Mouse (Mus musculus) CH12.LX (cell line): ENCODE data around the gene Uox. TPM values are rescaled to one million over a fixed set of nuclear protein-coding genes. Genes with fewer than 3 reads are reported as not detected.
A peak's percentile ranks its signal among the peaks of the same experiment; 100 is the strongest.

Source experiments
- DNase-seq: peaks from one replicate; pipeline ENCODE4 v3.0.0-alpha.2; 2013; ENCODE audit errors: extremely low read depth
- H3K27ac ChIP-seq: 2 replicates; pipeline ENCODE4 v1.5.1; 2012; ENCODE audit warnings: low read depth, mild to moderate bottlenecking, control low read depth, moderate library complexity; ENCODE audit not compliant: insufficient read depth
- H3K27me3 ChIP-seq: replicated peaks from 2 replicates; pipeline ENCODE3; 2012; ENCODE audit warnings: inconsistent platforms
- H3K36me3 ChIP-seq, 2 experiments: replicated peaks in 1 of 2; 2 replicates each; pipeline versions ENCODE3 to v1.6.1; 2012; ENCODE audit warnings: inconsistent platforms in 1 of 2, low read length in 1 of 2, mild to moderate bottlenecking in 1 of 2, mixed read lengths in 1 of 2, moderate library complexity in 1 of 2; ENCODE audit not compliant: control insufficient read depth in 1 of 2, insufficient read depth in 1 of 2
- H3K4me1 ChIP-seq, 2 experiments: 2 replicates each; pipeline ENCODE4 v1.6.1; 2012; ENCODE audit warnings: inconsistent platforms in 1 of 2, moderate library complexity in 1 of 2; ENCODE audit not compliant: insufficient read depth in 2 of 2, control insufficient read depth in 1 of 2
- H3K4me2 ChIP-seq: 2 replicates; pipeline ENCODE4 v1.6.1; 2012; ENCODE audit warnings: low read depth, mild to moderate bottlenecking, control low read depth; ENCODE audit not compliant: poor library complexity, insufficient read depth, severe bottlenecking
- H3K4me3 ChIP-seq, 3 experiments: fragments of 150-350 bp in 1 of 3; sonication (generic) in 1 of 3; replicated peaks in 1 of 3; 2 replicates each; pipeline versions ENCODE3 to v1.5.1; 2011 to 2012; ENCODE audit warnings: low read depth in 2 of 3, low read length in 2 of 3, mild to moderate bottlenecking in 2 of 3, moderate library complexity in 2 of 3, control low read depth in 1 of 3, improper control_type of control experiment in 1 of 3, inconsistent platforms in 1 of 3, mixed read lengths in 1 of 3; ENCODE audit not compliant: poor library complexity in 1 of 3
- H3K79me2 ChIP-seq: replicated peaks from 2 replicates; pipeline ENCODE4 v1.6.1; 2012; ENCODE audit warnings: mild to moderate bottlenecking, moderate library complexity; ENCODE audit not compliant: control insufficient read depth, poor library complexity, insufficient read depth, severe bottlenecking; ENCODE audit errors: extremely low read depth
- H3K9ac ChIP-seq: 2 replicates; pipeline ENCODE4 v1.6.1; 2012; ENCODE audit warnings: low read depth, mild to moderate bottlenecking, control low read depth, moderate library complexity; ENCODE audit not compliant: insufficient read depth
- H3K9me3 ChIP-seq: replicated peaks from 2 replicates; pipeline ENCODE3; 2012; ENCODE audit warnings: low read length, inconsistent platforms, mixed read lengths
- BHLHE40 ChIP-seq: IDR thresholded peaks from 2 replicates; pipeline ENCODE4 v1.6.1; 2011; ENCODE audit warnings: mild to moderate bottlenecking, low read depth, low read length, improper control_type of control experiment
- CHD1 ChIP-seq: IDR thresholded peaks from 2 replicates; pipeline ENCODE4 v1.6.1; 2012; ENCODE audit warnings: low read depth, low read length, improper control_type of control experiment, inconsistent platforms
- CHD2 ChIP-seq: IDR thresholded peaks from 2 replicates; pipeline ENCODE4 v1.6.1; 2011; ENCODE audit warnings: low read length, improper control_type of control experiment
- CTCF ChIP-seq, 2 experiments: IDR thresholded peaks in 1 of 2; conservative IDR thresholded peaks in 1 of 2; 2 replicates each; pipeline ENCODE4 v1.5.1; 2011 to 2012; ENCODE audit warnings: low read depth in 2 of 2, low read length in 2 of 2, improper control_type of control experiment in 1 of 2, inconsistent platforms in 1 of 2, mild to moderate bottlenecking in 1 of 2, moderate library complexity in 1 of 2
- E2F4 ChIP-seq: IDR thresholded peaks from 2 replicates; pipeline ENCODE4 v1.6.1; 2011; ENCODE audit warnings: low read depth, low read length, improper control_type of control experiment; ENCODE audit not compliant: insufficient replicate concordance
- ELF1 ChIP-seq: IDR thresholded peaks from 2 replicates; pipeline ENCODE4 v1.6.1; 2014; ENCODE audit warnings: low read depth, mild to moderate bottlenecking, inconsistent platforms, low read length, improper control_type of control experiment
- EP300 ChIP-seq: IDR thresholded peaks from 2 replicates; pipeline ENCODE4 v1.6.1; 2011; ENCODE audit warnings: low read length, improper control_type of control experiment
- ETS1 ChIP-seq: conservative IDR thresholded peaks from 2 replicates; pipeline ENCODE4 v1.6.1; 2012; ENCODE audit warnings: low read depth, mild to moderate bottlenecking, inconsistent platforms, low read length, improper control_type of control experiment, moderate library complexity
- GABPA ChIP-seq: IDR thresholded peaks from 2 replicates; pipeline ENCODE4 v1.6.1; 2012; ENCODE audit warnings: low read depth, low read length, improper control_type of control experiment, inconsistent platforms; ENCODE audit not compliant: insufficient replicate concordance
- HCFC1 ChIP-seq: IDR thresholded peaks from 2 replicates; pipeline ENCODE4 v1.6.1; 2012; ENCODE audit warnings: low read depth, mild to moderate bottlenecking, inconsistent platforms, low read length, improper control_type of control experiment
- IRF4 ChIP-seq: IDR thresholded peaks from 2 replicates; pipeline ENCODE4 v1.6.1; 2014; ENCODE audit warnings: low read depth, mild to moderate bottlenecking, inconsistent platforms, low read length, improper control_type of control experiment
- JUN ChIP-seq: IDR thresholded peaks from 2 replicates; pipeline ENCODE4 v1.6.1; 2011; ENCODE audit warnings: low read depth, mild to moderate bottlenecking, low read length, improper control_type of control experiment, moderate library complexity; ENCODE audit not compliant: insufficient read depth
- JUND ChIP-seq: conservative IDR thresholded peaks from 2 replicates; pipeline ENCODE4 v1.6.1; 2011; ENCODE audit warnings: low read depth, low read length, improper control_type of control experiment
- KAT2A ChIP-seq: IDR thresholded peaks from 2 replicates; pipeline ENCODE4 v1.6.1; 2012; ENCODE audit warnings: low read length, improper control_type of control experiment, inconsistent platforms; ENCODE audit not compliant: insufficient replicate concordance
- MAFK ChIP-seq: IDR thresholded peaks from 2 replicates; pipeline ENCODE4 v1.6.1; 2011; ENCODE audit warnings: low read length, improper control_type of control experiment; ENCODE audit not compliant: insufficient replicate concordance
- MAX ChIP-seq: IDR thresholded peaks from 2 replicates; pipeline ENCODE4 v1.6.1; 2011; ENCODE audit warnings: low read length, improper control_type of control experiment
- MAZ ChIP-seq: IDR thresholded peaks from 2 replicates; pipeline ENCODE4 v1.6.1; 2012; ENCODE audit warnings: low read depth, mild to moderate bottlenecking, inconsistent platforms, low read length, improper control_type of control experiment, moderate library complexity
- MEF2A ChIP-seq: IDR thresholded peaks from 2 replicates; pipeline ENCODE4 v1.6.1; 2014; ENCODE audit warnings: low read depth, mild to moderate bottlenecking, inconsistent platforms, low read length, improper control_type of control experiment, borderline replicate concordance
- MXI1 ChIP-seq: IDR thresholded peaks from 2 replicates; pipeline ENCODE4 v1.6.1; 2011; ENCODE audit warnings: mild to moderate bottlenecking, low read depth, low read length, improper control_type of control experiment
- MYC ChIP-seq: IDR thresholded peaks from 2 replicates; pipeline ENCODE4 v1.6.1; 2011; ENCODE audit warnings: low read depth, mild to moderate bottlenecking, improper control_type of control experiment, low read length
- NELFE ChIP-seq: IDR thresholded peaks from 2 replicates; pipeline ENCODE4 v1.6.1; 2011; ENCODE audit warnings: low read depth, low read length, improper control_type of control experiment
- NRF1 ChIP-seq: IDR thresholded peaks from 2 replicates; pipeline ENCODE4 v1.6.1; 2014; ENCODE audit warnings: low read depth, mild to moderate bottlenecking, inconsistent platforms, low read length, improper control_type of control experiment, moderate library complexity
- PAX5 ChIP-seq: IDR thresholded peaks from 2 replicates; pipeline ENCODE4 v1.6.1; 2012; ENCODE audit warnings: low read length, inconsistent platforms, mixed read lengths
- POLR2A ChIP-seq: IDR thresholded peaks from 2 replicates; pipeline ENCODE4 v1.6.1; 2011; ENCODE audit warnings: low read depth, mild to moderate bottlenecking, improper control_type of control experiment, low read length
- POLR2AphosphoS2 ChIP-seq: IDR thresholded peaks from 2 replicates; pipeline ENCODE4 v1.6.1; 2011; ENCODE audit warnings: low read depth, low read length, improper control_type of control experiment
- RAD21 ChIP-seq: IDR thresholded peaks from 2 replicates; pipeline ENCODE4 v1.6.1; 2011; ENCODE audit warnings: low read depth, mild to moderate bottlenecking, low read length, improper control_type of control experiment, moderate library complexity
- RCOR1 ChIP-seq: conservative IDR thresholded peaks from 2 replicates; pipeline ENCODE4 v1.6.1; 2012; ENCODE audit warnings: low read depth, mild to moderate bottlenecking, inconsistent platforms, low read length, improper control_type of control experiment
- SIN3A ChIP-seq: IDR thresholded peaks from 2 replicates; pipeline ENCODE4 v1.6.1; 2012; ENCODE audit warnings: low read length, improper control_type of control experiment, inconsistent platforms
- SMC3 ChIP-seq: IDR thresholded peaks from 2 replicates; pipeline ENCODE4 v1.6.1; 2011; ENCODE audit warnings: low read depth, low read length, improper control_type of control experiment
- TBP ChIP-seq: conservative IDR thresholded peaks from 2 replicates; pipeline ENCODE4 v1.6.1; 2011; ENCODE audit warnings: low read depth, low read length, improper control_type of control experiment
- TCF12 ChIP-seq: IDR thresholded peaks from 2 replicates; pipeline ENCODE4 v1.6.1; 2014; ENCODE audit warnings: low read depth, mild to moderate bottlenecking, inconsistent platforms, low read length, improper control_type of control experiment
- UBTF ChIP-seq: IDR thresholded peaks from 2 replicates; pipeline ENCODE4 v1.6.1; 2012; ENCODE audit warnings: low read depth, mild to moderate bottlenecking, inconsistent platforms, low read length, improper control_type of control experiment, moderate library complexity
- USF1 ChIP-seq: IDR thresholded peaks from 2 replicates; pipeline ENCODE4 v1.6.1; 2014; ENCODE audit warnings: low read depth, mild to moderate bottlenecking, inconsistent platforms, low read length, improper control_type of control experiment
- USF2 ChIP-seq: conservative IDR thresholded peaks from 2 replicates; pipeline ENCODE4 v1.6.1; 2011; ENCODE audit warnings: low read depth, low read length, improper control_type of control experiment
- ZC3H11A ChIP-seq: IDR thresholded peaks from 2 replicates; pipeline ENCODE4 v1.6.1; 2012; ENCODE audit warnings: low read depth, mild to moderate bottlenecking, inconsistent platforms, low read length, improper control_type of control experiment
- ZKSCAN1 ChIP-seq: IDR thresholded peaks from 2 replicates; pipeline ENCODE4 v1.6.1; 2012; ENCODE audit warnings: low read depth, inconsistent platforms, low read length, improper control_type of control experiment, borderline replicate concordance
- ZMIZ1 ChIP-seq: IDR thresholded peaks from 2 replicates; pipeline ENCODE4 v1.6.1; 2012; ENCODE audit warnings: low read depth, mild to moderate bottlenecking, inconsistent platforms, low read length, improper control_type of control experiment
- ZNF384 ChIP-seq: IDR thresholded peaks from 2 replicates; pipeline ENCODE4 v1.6.1; 2012; ENCODE audit warnings: low read depth, low read length, improper control_type of control experiment, inconsistent platforms
- dilution Hi-C: fragments of 300-500 bp; cut with MboI; formaldehyde crosslinking; loops from 2 replicates; pipeline ENCODE4 v1.14.3; 2020; ENCODE audit warnings: low sequenced_read_pairs; ENCODE audit not compliant: extremely low pct_unique_long_range_greater_than_20kb, extremely low pct_ligation_motif_present
- in situ Hi-C: fragments of 300-500 bp; cut with MboI; formaldehyde crosslinking; loops from 3 replicates; pipeline ENCODE4 v1.14.3; 2019; ENCODE audit warnings: low sequenced_read_pairs, low pct_ligation_motif_present, low pct_unique_long_range_greater_than_20kb, mixed read lengths
- polyA plus RNA-seq: library from polyadenylated mRNA; unstranded; fragments of >175 nt; gene quantifications from 2 replicates; pipeline ENCODE4 v1.2.1, GENCODE M21; 2012; ENCODE audit warnings: low read depth; ENCODE audit not compliant: insufficient read length
- total RNA-seq, 2 experiments: library from RNA; depleted of rRNA; stranded (reverse); fragments of 300-350 nt in 1 of 2; fragments of >200 nt in 1 of 2; gene quantifications; 2 replicates each; pipeline ENCODE4 v1.2.3; 2012 to 2014

Gene Uox
- total and polyA plus RNA-seq, 3 experiments: not detected

DNA sequence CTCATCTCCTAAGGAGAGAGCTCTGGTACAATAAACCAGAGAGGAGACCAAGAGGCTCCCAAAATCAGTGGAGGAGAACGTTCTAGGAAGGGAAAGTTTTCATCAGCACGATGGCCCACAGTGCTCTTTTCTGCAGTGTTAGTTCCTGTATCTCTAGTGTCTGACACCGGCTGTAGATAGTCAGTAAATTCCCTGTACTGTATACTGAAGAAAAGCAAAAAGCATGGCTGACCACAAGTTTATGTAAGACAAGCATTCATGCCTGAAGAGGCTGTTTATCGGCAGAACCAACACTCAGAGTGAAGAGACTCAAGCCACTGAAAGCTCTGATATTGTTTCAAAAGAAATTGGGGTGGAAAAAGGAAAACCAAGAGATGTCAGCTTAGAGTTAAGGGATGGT, 13.3 kb downstream of the Uox start (continued):
- TF ChIP-seq UBTF (no peak), ZKSCAN1 (no peak), BHLHE40 (0 out of 2 replicates have a peak, but pooled peaks have one; percentile 7), MAZ (no peak), TCF12 (no peak)

DNA sequence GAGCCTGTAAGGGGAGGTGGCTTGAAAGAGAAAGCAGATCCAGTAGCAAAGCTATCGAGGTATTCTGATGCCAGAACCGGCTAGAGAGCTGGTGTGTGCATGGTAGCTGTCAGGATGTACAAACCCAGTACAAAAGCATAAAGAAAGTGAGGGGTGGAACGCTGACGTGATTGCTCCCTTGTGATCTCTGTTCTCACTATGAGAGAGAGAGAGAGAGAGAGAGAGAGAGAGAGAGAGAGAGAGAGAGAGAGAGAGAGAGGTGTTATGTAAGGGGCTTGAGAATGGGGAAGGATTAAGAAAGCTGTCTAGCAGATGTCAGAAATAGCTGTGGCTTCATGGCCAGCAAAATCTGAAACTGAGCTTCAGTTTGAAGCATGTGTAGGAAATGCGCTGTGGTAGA, 13.7 kb downstream of the Uox start:
- TF ChIP-seq ZNF384 (no peak), POLR2AphosphoS2 (no peak), ZKSCAN1 (no peak), MYC (no peak; the same call in 1 of the 2 replicates), KAT2A (no peak), NELFE (no peak), E2F4 (no peak), HCFC1 (no peak), USF2 (no peak), CHD2 (no peak), ZC3H11A (no peak), MAFK (no peak), CHD1 (no peak), EP300 (no peak), ELF1 (0 out of 2 replicates have a peak, but pooled peaks have one; percentile 29), JUN (no peak), SMC3 (no peak), SIN3A (no peak), MAX (no peak), MAZ (no peak), IRF4 (peak; percentile 53), MEF2A (peak; percentile 78), UBTF (no peak), NRF1 (no peak), POLR2A (no peak), RCOR1 (no peak), CTCF (conservative IDR thresholded peaks at IDR 0.05 in 1 of 2, IDR thresholded peaks at IDR 0.05 in 1 of 2; ENCODE audit: low read depth in 2 of 2, low read length in 2 of 2) (no peak), ZMIZ1 (no peak), PAX5 (no peak), USF1 (no peak), TCF12 (no peak), GABPA (peak; percentile 11; the same call in 1 of the 2 replicates), BHLHE40 (peak; percentile 20; the same call in 1 of the 2 replicates), ETS1 (peak; percentile 46), TBP (no peak), RAD21 (no peak), MXI1 (no peak), JUND (peak; percentile 84)
- no peaks in the 10 kb centered on the region for H3K27me3 ChIP-seq
- no peaks in the 10 kb centered on the region for H3K79me2 ChIP-seq
- peaks cover 10 to 24% of the 10 kb centered on the region in 2 experiments; a peak in 3 of 4 replicates for H3K4me1 ChIP-seq
- in situ Hi-C loops: loop anchor here (10.0 kb wide), 1 partner anchor 331 kb away; no protein-coding TSS in a partner anchor
- no peak overlapping the region for H3K27ac ChIP-seq
- H3K9me3 ChIP-seq: no peaks in the 10 kb centered on the region
- peak; percentile 56 for DNase-seq
- peak overlapping the region; percentile 95 for H3K4me2 ChIP-seq
- H3K9ac ChIP-seq: peak overlapping the region; percentile 32; the same call in 1 of the 2 replicates
- H3K36me3 ChIP-seq: no peaks in the 10 kb centered on the region
- dilution Hi-C loops: no loop called here
- peak overlapping the region; percentile 14 to 29 (median 28) for H3K4me3 ChIP-seq
